ENCODE assay signal across 18 mouse cellular contexts in genomic region chr6:120960338-120961030, GRCm38 (mm10). TPM values are rescaled to one million over a fixed set of nuclear protein-coding genes. Genes with fewer than 3 reads are reported as not detected.
A peak's percentile ranks its signal among the peaks of the same experiment; 100 is the strongest.
DNase-seq lines count a peak whose midpoint lies in the region; TF ChIP-seq lines count a peak whose summit lies in the region.
"Had no signal": no experiment of that assay in that cellular context is flagged by ENCODE, and none has a peak within 500 bp of the region (broad histone marks: within the 10 kb centered on the region; RNA-seq: fewer than 3 reads in every experiment).

No protein-coding gene starts in this region.

- no peak for TF ChIP-seq CTCF in left cerebral cortex, adult 2 months (IDR thresholded peaks at IDR 0.05)

- DNase-seq in frontal cortex, adult 2 months (ENCODE audit: extremely low spot score in 1 of 2, low spot score in 1 of 2): peak; percentile 36 to 53
- no peak for DNase-seq in frontal cortex, postnatal 25 days (ENCODE audit: low spot score in 2 of 2)
- DNase-seq in left cerebral cortex, adult 2 months (ENCODE audit: extremely low spot score in 1 of 2, low spot score in 2 of 2): no peak
- DNase-seq in left cerebral cortex, postnatal 14 days (ENCODE audit: low spot score in 2 of 2): no peak
- peak; percentile 24 for DNase-seq in right cerebral cortex, postnatal 25 days
- no peak for DNase-seq in right cerebral cortex, postnatal 14 days
- DNase-seq in gastrocnemius, postnatal 25 days: no peak
- DNase-seq: adrenal gland, adult 8-10 months; cerebellum, adult 8-10 months; cerebellum, postnatal 25 days; heart, postnatal 10 days; left cerebral cortex, postnatal 4 days; lung, postnatal 36 days had no signal

- H3K4me3 ChIP-seq in left cerebral cortex, adult 2 months: no peak overlapping the region
- H3K4me3 ChIP-seq: forebrain, embryonic 13.5 days; heart, embryonic 13.5 days; liver, embryonic 15.5 days; lung, embryonic 15.5 days had no signal

- intact Hi-C loops in left cerebral cortex, adult 2 months (cut with DNase I): no loop called here
- intact Hi-C loops in left cerebral cortex, postnatal 14 days (cut with DNase I): no loop called here

- peak overlapping the region; percentile 54; the same call in 1 of the 2 replicates for H3K27ac ChIP-seq in left cerebral cortex, adult 2 months
- H3K27ac ChIP-seq: forebrain, embryonic 13.5 days; heart, embryonic 13.5 days; hindbrain, embryonic 14.5 days; lung, embryonic 15.5 days had no signal

RNA-seq across cellular contexts. Expression of gene Bid, which starts 43.8 kb away (rescaled TPM):
- polyA plus RNA-seq in frontal cortex, adult 2 months (2012; rRNA removed): 19.7 and 20.1 TPM in 2 replicates
- 1 to 10 TPM; 9.0 to 9.8 TPM for total RNA-seq in left cerebral cortex, adult 2 months (2021)
- total RNA-seq in left cerebral cortex, postnatal 14 days (2021): 10 to 100 TPM; 10.7 to 12.7 TPM
- total RNA-seq in gastrocnemius, postnatal 25 days (2021): under 1 TPM; 0.48 to 0.87 TPM

Comparison
In these comparisons a context has a peak if more than half of its experiments do, and no peak if none do; other contexts are left out.
1. DNase-seq: peak in frontal cortex, adult 2 months (2 of 2) and right cerebral cortex, postnatal 25 days (single experiment); none in frontal cortex, postnatal 25 days (0 of 2), left cerebral cortex, adult 2 months (0 of 2), left cerebral cortex, postnatal 14 days (0 of 2), right cerebral cortex, postnatal 14 days (single experiment) and gastrocnemius, postnatal 25 days (single experiment).
2. RNA of gene Bid, which starts 43.8 kb away (total RNA-seq): 10.7 to 12.7 TPM in left cerebral cortex, postnatal 14 days and 9.0 to 9.8 TPM in left cerebral cortex, adult 2 months; 0.48 to 0.87 TPM in gastrocnemius, postnatal 25 days; every median in the first group is over 4 times any median in the second.